Mouse (Mus musculus): ENCODE results near the gene Rab11fip5.

- TF ChIP-seq CTCF (IDR thresholded peaks at IDR 0.05; ENCODE audit: borderline replicate concordance, insufficient read depth, low read depth, low read length), result no peak
- TF ChIP-seq POLR2A (IDR thresholded peaks at IDR 0.05; ENCODE audit: borderline replicate concordance, insufficient read depth, low read length), result no peak
These were observed 60.2 kb downstream of the Rab11fip5 start for GRCm38 (mm10) chr6:85314064-85314798.

Data from cerebellum, adult 2 months (tissue).